In the genomic region with DNA sequence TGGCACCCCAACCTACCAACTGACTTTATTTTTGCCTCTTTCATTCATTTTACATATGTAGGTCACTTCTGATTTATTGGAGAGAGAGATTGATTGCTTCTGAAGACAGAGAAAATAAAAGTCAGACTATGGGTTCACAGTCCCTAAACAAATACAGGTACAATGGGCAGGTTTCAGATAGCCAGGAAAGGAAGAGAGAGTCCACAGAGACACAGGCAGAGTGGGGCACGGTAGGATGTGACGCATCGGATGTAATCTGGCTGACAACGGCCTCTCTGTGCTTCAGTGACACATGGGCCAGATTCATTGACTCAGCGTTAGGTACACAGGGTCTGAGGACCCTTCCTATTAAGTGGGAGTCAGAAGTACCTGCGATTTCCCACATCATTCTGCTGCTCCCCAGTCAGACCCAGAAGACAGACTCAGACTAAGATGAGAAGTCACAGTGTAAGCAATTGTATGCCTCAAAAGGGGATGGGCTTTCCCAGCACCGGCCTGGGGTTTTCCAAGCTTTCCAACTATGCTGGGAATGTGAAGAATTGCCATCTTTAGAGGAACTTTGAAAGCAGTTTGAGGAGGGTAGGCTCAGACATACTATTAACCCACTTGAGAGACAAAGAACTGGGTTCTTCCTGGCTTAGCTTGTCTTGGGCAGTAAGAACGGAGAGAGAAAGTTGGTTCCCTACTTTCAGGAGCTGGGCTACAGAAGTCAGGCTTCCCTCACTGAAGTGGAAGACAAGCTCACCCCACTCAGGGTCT, we compare ENCODE assay signal across 17 mouse cellular contexts.
DNase-seq lines count a peak whose midpoint lies in the region; ATAC-seq and TF ChIP-seq lines count a peak whose summit lies in the region.
"Had no signal": no experiment of that assay in that cellular context is flagged by ENCODE, and none has a peak within 500 bp of the region (broad histone marks: within the 10 kb centered on the region; RNA-seq: fewer than 3 reads in every experiment).

No protein-coding gene starts in this region.

- peaks cover 38% of the 10 kb centered on the region for H3K4me1 ChIP-seq in heart, embryonic 11.5 days (ENCODE audit: control insufficient read depth, insufficient read depth, low read length)
- H3K4me1 ChIP-seq in liver, postnatal 0 days (ENCODE audit: insufficient read depth), result peaks cover 35% of the 10 kb centered on the region
- peaks cover 42% of the 10 kb centered on the region for H3K4me1 ChIP-seq in heart, postnatal 0 days (ENCODE audit: control insufficient read depth, insufficient read depth)
- H3K4me1 ChIP-seq: neural tube, embryonic 12.5 days had no signal

- no peak overlapping the region for H3K4me3 ChIP-seq in heart, embryonic 11.5 days (ENCODE audit: low read depth, low read length)
- H3K4me3 ChIP-seq in liver, postnatal 0 days (ENCODE audit: low read depth, low read length), result no peak overlapping the region
- H3K4me3 ChIP-seq in heart, postnatal 0 days (ENCODE audit: low read depth, low read length), result no peak overlapping the region
- H3K4me3 ChIP-seq: forebrain, embryonic 10.5 days; kidney, embryonic 15.5 days; limb, embryonic 15.5 days; neural tube, embryonic 12.5 days had no signal

- 44% methylated on average over 8 of the region's 8 CpGs for WGBS in heart, embryonic 11.5 days (ENCODE audit: insufficient replicate concordance)
- 59% methylated on average over 8 of the region's 8 CpGs for WGBS in liver, postnatal 0 days (ENCODE audit: insufficient replicate concordance)
- WGBS in heart, postnatal 0 days, result 40% methylated on average over 8 of the region's 8 CpGs

- in situ Hi-C loops in Patski (cut with MboI; ENCODE audit: low pct_unique_long_range_greater_than_20kb), result no loop called here

- no peak overlapping the region for H3K9ac ChIP-seq in heart, embryonic 11.5 days (ENCODE audit: low read depth, low read length)
- no peak overlapping the region for H3K9ac ChIP-seq in liver, postnatal 0 days (replicated peaks)
- H3K9ac ChIP-seq in heart, postnatal 0 days (replicated peaks; ENCODE audit: low read depth, low read length), result no peak overlapping the region
- H3K9ac ChIP-seq: kidney, embryonic 15.5 days; limb, embryonic 15.5 days; neural tube, embryonic 12.5 days had no signal

- H3K9me3 ChIP-seq in heart, embryonic 11.5 days (replicated peaks; ENCODE audit: control insufficient read depth, low read length), result no peaks in the 10 kb centered on the region
- no peaks in the 10 kb centered on the region for H3K9me3 ChIP-seq in liver, postnatal 0 days (ENCODE audit: low read length)
- H3K9me3 ChIP-seq in heart, postnatal 0 days (replicated peaks; ENCODE audit: control insufficient read depth, low read length), result no peaks in the 10 kb centered on the region
- H3K9me3 ChIP-seq: forebrain, embryonic 10.5 days; G1E; kidney, embryonic 15.5 days; limb, embryonic 15.5 days; neural tube, embryonic 12.5 days had no signal

- no peak overlapping the region for H3K4me2 ChIP-seq in heart, embryonic 11.5 days
- H3K4me2 ChIP-seq in liver, postnatal 0 days (ENCODE audit: low read depth, low read length), result no peak overlapping the region
- no peak overlapping the region for H3K4me2 ChIP-seq in heart, postnatal 0 days (ENCODE audit: low read depth, low read length)
- H3K4me2 ChIP-seq: kidney, embryonic 15.5 days; limb, embryonic 15.5 days; neural tube, embryonic 12.5 days had no signal

- H3K27me3 ChIP-seq in heart, embryonic 11.5 days (ENCODE audit: control insufficient read depth, insufficient read depth, low read length), result no peaks in the 10 kb centered on the region
- H3K27me3 ChIP-seq in liver, postnatal 0 days (ENCODE audit: insufficient read depth, low read length), result no peaks in the 10 kb centered on the region
- no peaks in the 10 kb centered on the region for H3K27me3 ChIP-seq in Patski
- no peaks in the 10 kb centered on the region for H3K27me3 ChIP-seq in heart, postnatal 0 days (ENCODE audit: control insufficient read depth, insufficient read depth, low read length)
- H3K27me3 ChIP-seq: kidney, embryonic 15.5 days; limb, embryonic 15.5 days; neural tube, embryonic 12.5 days had no signal

- no peak for TF ChIP-seq EP300 in liver, postnatal 0 days (IDR thresholded peaks at IDR 0.05; ENCODE audit: low read depth)
- no peak for TF ChIP-seq EP300 in heart, postnatal 0 days (IDR thresholded peaks at IDR 0.05; ENCODE audit: low read depth)

- CTCF ChIA-PET in Patski (lab: Charles Lee), result interaction anchor here (1.0 to 3.3 kb wide), 4 partner anchors 11 to 18 kb away, joined by 3 to 11 read pairs (median 4); no protein-coding TSS in a partner anchor

- no peak for DNase-seq in heart, adult 9 months (ENCODE audit: low spot score in 2 of 2)
- no peak for DNase-seq in liver, postnatal 0 days
- DNase-seq in liver (no peak), Patski (ENCODE audit: low read depth, low spot score) (no peak), MN1 (ENCODE audit: low spot score) (no peak)
- no peak for DNase-seq in heart, postnatal 0 days (ENCODE audit: low spot score)
- no peak for DNase-seq in thymus, postnatal 36 days
- DNase-seq: cerebellum, adult 8-10 months; gastrocnemius, postnatal 36 days; retina, postnatal 1 day had no signal

- POLR2A ChIA-PET in Patski (lab: Charles Lee), result interaction anchor here (0.9 kb wide), 1 partner anchor 10 kb away, joined by 6 read pairs; no protein-coding TSS in a partner anchor

- peak overlapping the region; percentile 59; the same call in 1 of the 2 replicates for H3K27ac ChIP-seq in heart, embryonic 11.5 days (ENCODE audit: low read depth, low read length)
- peak overlapping the region; percentile 34; the same call in 1 of the 2 replicates for H3K27ac ChIP-seq in liver, postnatal 0 days (ENCODE audit: low read depth)
- H3K27ac ChIP-seq in heart, postnatal 0 days (ENCODE audit: low read depth), result peak overlapping the region; percentile 58; the same call in 1 of the 2 replicates
- H3K27ac ChIP-seq: forebrain, embryonic 10.5 days; kidney, embryonic 15.5 days; limb, embryonic 15.5 days; neural tube, embryonic 12.5 days had no signal

- no peak for TF ChIP-seq CTCF in liver, postnatal 0 days (IDR thresholded peaks at IDR 0.05; ENCODE audit: low read depth)
- no peak for TF ChIP-seq CTCF in Patski (IDR thresholded peaks at IDR 0.05)
- TF ChIP-seq CTCF in heart, postnatal 0 days (IDR thresholded peaks at IDR 0.05; ENCODE audit: low read depth), result no peak

- 0 out of 2 replicates have a peak, but pooled peaks cover 2% of the 10 kb centered on the region for H3K36me3 ChIP-seq in heart, embryonic 11.5 days (ENCODE audit: control insufficient read depth, insufficient read depth, low read length)
- H3K36me3 ChIP-seq in liver, postnatal 0 days (replicated peaks; ENCODE audit: insufficient read depth, low read length), result no peaks in the 10 kb centered on the region
- H3K36me3 ChIP-seq in heart, postnatal 0 days (replicated peaks; ENCODE audit: control insufficient read depth, insufficient read depth, low read length), result no peaks in the 10 kb centered on the region
- H3K36me3 ChIP-seq: G1E; kidney, embryonic 15.5 days; limb, embryonic 15.5 days; neural tube, embryonic 12.5 days had no signal

- ATAC-seq in heart, embryonic 11.5 days (replicated peaks; ENCODE audit: insufficient number of reproducible peaks, low FRiP score, low TSS enrichment), result no peak
- peak; percentile 53 for ATAC-seq in liver, postnatal 0 days
- ATAC-seq in Patski, result peak; percentile 80
- no peak for ATAC-seq in heart, postnatal 0 days (ENCODE audit: insufficient read depth, low read depth)
- ATAC-seq: hindbrain, embryonic 16.5 days had no signal

Comparison
In these comparisons a context has a peak if more than half of its experiments do, and no peak if none do; other contexts are left out.
1. ATAC-seq: peak in liver, postnatal 0 days (single experiment) and Patski (single experiment); none in heart, embryonic 11.5 days (single experiment) and heart, postnatal 0 days (single experiment).
2. Peak in every context shown above with its lines, with median percentiles within 50 percentile points of each other: H3K27ac ChIP-seq.